Mouse (Mus musculus) neural tube, embryonic 14.5 days (tissue): ENCODE measurements around the gene 1110008L16Rik. TPM values are rescaled to one million over a fixed set of nuclear protein-coding genes. Genes with fewer than 3 reads are reported as not detected.
A peak's percentile ranks its signal among the peaks of the same experiment; 100 is the strongest.
"Not testable (repeated sequence)": the region's sequence is repeated elsewhere in the genome, so short reads cannot be mapped to it uniquely, and the experiment has no call there.

Source experiments
- ATAC-seq: fragments of 200-750 bp; cut with Nextera tagmentation; 2 replicates; pipeline ENCODE4 v1.8.0; 2017; ENCODE audit warnings: low read depth, mild to moderate bottlenecking, moderate TSS enrichment, moderate library complexity
- H3K27ac ChIP-seq: fragments of 300-500 bp; sonication (generic); 2 replicates; pipeline ENCODE4 v1.5.1; 2014; ENCODE audit warnings: low read depth, mild to moderate bottlenecking, control low read depth, low read length, moderate library complexity, mixed read lengths
- H3K27me3 ChIP-seq: fragments of 300-500 bp; sonication (generic); 2 replicates; pipeline ENCODE4 v1.6.1; 2014; ENCODE audit warnings: low read length; ENCODE audit not compliant: control insufficient read depth, insufficient read depth
- H3K36me3 ChIP-seq: fragments of 300-500 bp; sonication (generic); 2 replicates; pipeline ENCODE4 v1.6.1; 2014; ENCODE audit warnings: low read length, mixed read lengths; ENCODE audit not compliant: control insufficient read depth, insufficient read depth
- H3K4me1 ChIP-seq: fragments of 300-500 bp; sonication (generic); 2 replicates; pipeline ENCODE4 v1.6.1; 2014; ENCODE audit warnings: low read length; ENCODE audit not compliant: control insufficient read depth, insufficient read depth
- H3K4me2 ChIP-seq: fragments of 300-500 bp; sonication (generic); 2 replicates; pipeline ENCODE4 v1.6.1; 2014; ENCODE audit warnings: mild to moderate bottlenecking, low read depth, low read length, control low read depth
- H3K4me3 ChIP-seq: fragments of 300-500 bp; sonication (generic); 2 replicates; pipeline ENCODE4 v1.5.1; 2014; ENCODE audit warnings: low read depth, low read length, control low read depth, mixed read lengths
- H3K9ac ChIP-seq: fragments of 300-500 bp; sonication (generic); replicated peaks from 2 replicates; pipeline ENCODE4 v1.6.1; 2014; ENCODE audit warnings: low read depth, mild to moderate bottlenecking, control low read depth, low read length, mixed read lengths
- H3K9me3 ChIP-seq: fragments of 300-500 bp; sonication (generic); 2 replicates; pipeline ENCODE4 v1.6.1; 2016; ENCODE audit warnings: low read length; ENCODE audit not compliant: control insufficient read depth
- WGBS: fragments of 180-500 bp; shearing (Covaris S2); extraction: QIAGEN DNeasy Blood & Tissue Kit; methylation state at CpG from one replicate; pipeline ENCODE4 v1.1.7; 2014; 5-methylcytosine and 5-hydroxymethylcytosine counted together
- polyA plus RNA-seq: library from polyadenylated mRNA; unstranded; fragments of >200 nt; fragmentation: Nextera tagmentation; extraction: Ambion mirVana; gene quantifications from 2 replicates; pipeline ENCODE4 v1.2.1, GENCODE M21; 2014

Gene 1110008L16Rik
- polyA plus RNA-seq, result 9.2 and 11.4 TPM in 2 replicates

DNA sequence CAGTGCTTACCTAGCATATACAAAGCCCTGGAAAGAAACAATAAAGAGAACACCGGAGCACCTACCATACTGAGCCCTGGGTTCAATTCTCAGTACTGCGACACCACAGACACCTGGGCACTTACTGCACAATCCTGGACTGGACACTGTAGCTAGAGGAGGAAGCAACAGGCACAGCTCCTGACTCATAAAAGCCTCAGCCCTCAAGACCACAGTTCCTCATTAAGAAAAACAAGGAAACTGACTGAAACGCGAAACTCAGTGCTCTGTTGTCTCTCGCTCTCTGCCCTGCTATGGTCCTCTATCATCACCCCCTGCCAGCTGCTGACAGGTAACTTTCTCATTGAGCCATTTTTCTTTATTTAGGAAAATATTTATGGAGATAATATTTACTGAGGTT, at the start of gene 1110008L16Rik:
TSS of gene 1110008L16Rik (plus strand) at position 242 of the 400 bp plus-strand sequence.
- no peaks in the 10 kb centered on the region for H3K9me3 ChIP-seq
- H3K27me3 ChIP-seq, result no peaks in the 10 kb centered on the region
- H3K27ac ChIP-seq, result no peak within 1 kb of the TSS
- H3K9ac ChIP-seq, result no peak within 1 kb of the TSS
- 83% methylated on average over 5 of the region's 5 CpGs for WGBS
- peaks cover 22% of the 10 kb centered on the region for H3K4me1 ChIP-seq
- no peak within 1 kb of the TSS for H3K4me2 ChIP-seq
- H3K36me3 ChIP-seq, result peaks cover 30% of the 10 kb centered on the region
- no peak for ATAC-seq
- H3K4me3 ChIP-seq, result no peak within 1 kb of the TSS

DNA sequence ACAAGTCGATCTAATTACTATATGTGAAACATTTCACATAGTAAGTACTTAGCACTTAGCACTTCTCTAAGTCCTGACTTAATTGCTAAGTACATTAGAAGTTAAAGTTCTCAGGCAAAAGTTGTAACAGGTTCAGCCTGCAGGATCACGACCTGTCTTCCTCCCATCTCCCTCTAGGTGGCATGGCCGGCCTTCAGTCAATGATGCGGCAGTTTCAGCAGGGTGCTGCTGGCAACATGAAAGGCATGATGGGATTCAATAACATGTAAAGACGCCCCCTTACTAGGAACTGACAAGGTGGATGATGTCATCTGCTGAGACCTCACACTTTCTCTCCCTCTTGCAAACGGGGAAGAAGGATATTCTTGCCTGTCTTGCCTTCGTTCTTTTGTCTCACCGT, 37.4 kb upstream of the 1110008L16Rik start:
- H3K4me3 ChIP-seq, H3K4me1 ChIP-seq, H3K9me3 ChIP-seq, H3K4me2 ChIP-seq, H3K9ac ChIP-seq, H3K27ac ChIP-seq, ATAC-seq, H3K27me3 ChIP-seq, H3K36me3 ChIP-seq: not testable (repeated sequence)
- WGBS, result no CpG with 5 or more reads among the region's 8 CpGs

DNA sequence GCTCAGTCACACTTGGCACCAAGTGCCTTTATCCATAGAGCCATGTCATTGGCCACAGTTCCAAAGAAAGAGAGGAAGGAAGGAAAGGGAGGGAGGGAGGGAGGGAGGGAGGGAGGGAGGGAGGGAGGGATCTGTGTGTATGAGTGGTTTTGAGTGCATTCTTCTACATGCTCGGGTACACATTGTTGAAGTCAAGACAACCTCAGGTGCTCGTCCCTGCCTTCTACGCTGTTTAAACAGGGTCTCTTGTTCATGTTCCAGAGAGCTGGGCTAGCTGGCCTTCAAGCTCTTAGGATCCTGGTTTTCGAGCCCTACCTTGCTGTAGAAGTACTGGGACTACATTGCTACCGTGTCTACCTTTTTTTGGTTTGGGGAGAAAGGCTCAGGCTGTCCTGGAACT, 36.0 kb upstream of the 1110008L16Rik start:
- H3K9ac ChIP-seq, H3K27me3 ChIP-seq, H3K4me1 ChIP-seq, H3K4me3 ChIP-seq, H3K27ac ChIP-seq, ATAC-seq, H3K4me2 ChIP-seq, H3K36me3 ChIP-seq, H3K9me3 ChIP-seq: not testable (repeated sequence)
- WGBS, result no CpG with 5 or more reads among the region's 5 CpGs

DNA sequence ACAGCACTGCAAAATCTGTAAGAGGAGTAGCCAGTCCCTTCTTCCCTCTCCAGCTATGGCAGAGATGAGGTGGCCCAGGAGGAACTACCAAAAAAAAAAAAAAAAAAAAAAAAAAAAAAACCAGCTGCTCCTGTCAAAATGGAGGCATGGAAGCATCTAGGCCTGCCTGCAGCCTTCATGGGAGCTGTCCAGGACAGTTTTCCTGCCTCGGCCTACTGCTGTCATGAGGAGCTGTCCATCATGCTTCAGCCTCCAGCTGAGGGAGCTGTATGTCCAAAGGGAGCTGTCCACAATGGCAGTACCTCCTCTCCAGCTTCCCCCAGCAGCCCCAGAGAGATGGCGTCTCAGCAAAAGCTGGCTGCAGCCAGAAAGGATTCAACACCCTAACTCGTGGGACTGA, 27.1 kb upstream of the 1110008L16Rik start:
- Histone ChIP-seq H3K9me3 (no peaks in the 10 kb centered on the region), H3K4me2 (no peak overlapping the region), H3K9ac (no peak overlapping the region), H3K27me3 (no peaks in the 10 kb centered on the region), H3K36me3 (no peaks in the 10 kb centered on the region), H3K4me3 (no peak overlapping the region), H3K4me1 (no peaks in the 10 kb centered on the region), H3K27ac (no peak overlapping the region)
- no peak for ATAC-seq
- WGBS, result 89% methylated on average over 3 of the region's 3 CpGs

DNA sequence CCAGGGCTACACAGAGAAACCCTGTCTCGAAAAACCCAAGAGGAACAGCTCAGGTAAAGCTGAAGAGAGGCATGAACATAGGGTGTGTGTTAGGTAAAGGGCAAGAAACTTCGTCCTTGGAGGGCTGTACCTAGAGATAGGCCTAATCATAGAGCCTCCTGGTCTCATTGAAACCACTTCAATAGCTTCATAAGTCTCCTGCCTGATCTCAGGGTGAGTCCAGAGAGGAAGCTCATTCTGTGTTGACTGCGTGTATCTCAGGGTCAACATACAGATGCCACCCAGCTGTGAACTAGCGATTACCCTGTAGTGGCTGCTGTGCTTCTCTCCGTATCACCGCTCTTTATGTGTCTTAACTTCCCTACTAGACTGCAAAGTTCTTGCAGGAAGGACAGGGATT, 21.8 kb upstream of the 1110008L16Rik start:
- ATAC-seq, result not testable (repeated sequence)
- WGBS, result 95% methylated on average over 3 of the region's 6 CpGs

DNA sequence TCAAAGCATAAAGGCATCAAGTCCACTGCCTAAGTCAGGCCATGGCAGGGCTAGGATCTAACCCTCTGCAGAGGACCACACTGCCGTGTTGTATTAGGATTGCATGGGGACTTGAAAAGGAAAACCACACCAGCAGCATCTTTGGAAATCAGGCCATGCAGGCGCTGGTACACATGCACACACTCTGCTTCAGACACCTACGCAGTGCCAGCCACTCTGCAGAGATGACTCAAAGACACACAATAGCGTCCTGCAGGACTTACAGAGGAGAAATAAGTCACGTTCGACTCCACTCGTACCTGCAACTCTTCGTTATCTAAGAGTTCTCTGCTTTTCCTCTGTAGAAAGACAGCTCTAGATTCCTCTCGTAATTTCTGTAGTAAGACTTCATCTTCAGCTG, 1.3 kb upstream of the 1110008L16Rik start:
- no peak overlapping the region for H3K4me3 ChIP-seq
- ATAC-seq, result no peak
- H3K9ac ChIP-seq, result no peak overlapping the region
- H3K27ac ChIP-seq, result no peak overlapping the region
- H3K4me2 ChIP-seq, result no peak overlapping the region
- no peaks in the 10 kb centered on the region for H3K27me3 ChIP-seq
- 93% methylated on average over 9 of the region's 9 CpGs for WGBS
- peaks cover 16% of the 10 kb centered on the region for H3K4me1 ChIP-seq
- no peaks in the 10 kb centered on the region for H3K9me3 ChIP-seq
- peaks cover 35% of the 10 kb centered on the region for H3K36me3 ChIP-seq

More for the DNA sequence above, 21.8 kb upstream of the 1110008L16Rik start:
- H3K27me3 ChIP-seq, H3K9me3 ChIP-seq, H3K27ac ChIP-seq, H3K4me1 ChIP-seq, H3K36me3 ChIP-seq, H3K9ac ChIP-seq, H3K4me3 ChIP-seq, H3K4me2 ChIP-seq: not testable (repeated sequence)

DNA sequence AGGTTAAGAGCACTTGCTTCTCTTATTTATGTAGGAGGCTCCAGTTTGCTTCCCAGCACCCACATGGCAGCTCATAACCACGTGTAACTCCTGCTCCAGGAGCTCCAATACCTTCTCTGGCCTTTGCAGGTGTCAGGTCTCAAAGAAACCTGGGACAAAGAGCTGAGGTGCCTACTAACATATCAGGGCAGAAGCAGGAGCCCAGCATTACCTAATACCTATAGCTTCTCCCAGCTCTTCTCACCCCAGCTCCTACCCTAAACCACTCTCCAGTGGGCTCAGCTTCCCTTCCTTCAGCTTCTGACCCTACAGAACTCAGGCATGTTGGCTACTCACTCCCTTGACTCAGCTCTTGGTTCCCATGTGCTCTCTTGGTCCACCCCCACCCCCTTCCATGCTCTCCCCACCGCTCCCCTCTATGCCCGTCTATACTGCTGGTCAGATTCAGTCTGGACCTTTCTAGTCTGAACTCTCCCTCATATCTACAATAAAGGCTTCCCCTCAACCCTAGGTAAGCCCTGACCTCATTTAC, 1.5 kb downstream of the 1110008L16Rik start:
- Histone ChIP-seq H3K4me2 (peak overlapping the region; percentile 62), H3K9ac (peak overlapping the region; percentile 71; the same call in 1 of the 2 replicates), H3K4me1 (peaks cover 22% of the 10 kb centered on the region), H3K36me3 (peaks cover 23% of the 10 kb centered on the region), H3K27me3 (no peaks in the 10 kb centered on the region), H3K27ac (no peak overlapping the region), H3K9me3 (no peaks in the 10 kb centered on the region), H3K4me3 (peak overlapping the region; percentile 53)
- ATAC-seq, result no peak
- 91% methylated on average over 3 of the region's 3 CpGs for WGBS

DNA sequence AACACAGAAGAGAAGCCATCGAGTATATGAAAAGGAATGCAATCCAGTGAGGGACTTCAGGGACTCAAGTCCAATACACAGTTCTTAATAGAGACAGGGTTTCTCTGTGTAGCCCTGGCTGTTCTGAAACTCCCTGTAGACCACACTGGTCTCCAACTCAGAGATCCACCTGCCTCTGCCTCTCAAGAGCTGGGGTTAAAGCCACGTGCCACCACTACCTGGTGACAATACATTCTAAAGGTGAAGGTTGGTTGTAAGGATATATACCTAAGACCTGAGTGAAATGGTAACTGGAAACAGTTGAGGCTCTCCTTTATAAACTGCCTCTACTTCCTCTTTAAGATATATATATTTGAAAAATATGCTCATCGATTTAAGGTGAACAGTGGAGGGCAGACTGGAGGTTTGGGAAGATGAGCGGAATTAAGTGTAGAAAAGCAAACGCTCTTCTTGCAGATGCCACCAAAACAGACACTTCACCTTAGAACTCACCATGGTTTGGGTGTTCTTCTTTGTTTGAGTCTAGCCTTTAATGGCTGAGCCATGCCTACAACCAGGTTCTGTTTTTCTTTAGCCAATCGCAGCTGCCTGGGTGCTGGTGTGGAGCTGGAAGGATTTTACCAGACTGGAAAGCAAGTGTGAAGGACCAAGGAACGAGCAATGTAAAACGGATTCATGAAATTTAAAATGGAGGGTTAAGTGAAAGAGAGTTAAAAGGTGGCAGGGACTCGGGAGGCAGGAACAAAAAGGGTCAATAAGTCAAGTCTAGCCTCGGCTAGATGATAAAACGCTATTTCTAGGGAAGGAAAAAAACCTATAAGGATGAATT, 2.3 kb downstream of the 1110008L16Rik start:
- ATAC-seq, result no peak
- Histone ChIP-seq H3K4me3 (peak overlapping the region; percentile 53), H3K27ac (peak overlapping the region; percentile 77), H3K4me2 (peak overlapping the region; percentile 62), H3K27me3 (no peaks in the 10 kb centered on the region), H3K9ac (peak overlapping the region; percentile 71), H3K36me3 (peaks cover 18% of the 10 kb centered on the region), H3K9me3 (no peaks in the 10 kb centered on the region), H3K4me1 (peaks cover 22% of the 10 kb centered on the region)
- 45% methylated on average over 11 of the region's 11 CpGs for WGBS
